Mouse (Mus musculus) stomach, embryonic 14.5 days (tissue): Measurements from ENCODE around the gene Rad1. TPM values are rescaled to one million over a fixed set of nuclear protein-coding genes. Genes with fewer than 3 reads are reported as not detected.

Source experiments
- ATAC-seq: fragments of 200-750 bp; cut with Nextera tagmentation; 2 replicates; pipeline ENCODE4 v1.8.0; 2017; ENCODE audit warnings: low read depth, moderate TSS enrichment; ENCODE audit not compliant: insufficient number of reproducible peaks, insufficient read depth, low FRiP score
- H3K27ac ChIP-seq: fragments of 300-500 bp; sonication (generic); 2 replicates; pipeline ENCODE4 v1.5.1; 2014; ENCODE audit warnings: mild to moderate bottlenecking, low read length, moderate library complexity, mixed read lengths
- H3K27me3 ChIP-seq: fragments of 300-500 bp; sonication (generic); 2 replicates; pipeline ENCODE4 v1.6.1; 2014; ENCODE audit warnings: low read length, control low read depth, mixed read lengths; ENCODE audit not compliant: control insufficient read depth, insufficient read depth
- H3K36me3 ChIP-seq: fragments of 300-500 bp; sonication (generic); 2 replicates; pipeline ENCODE4 v1.6.1; 2014; ENCODE audit warnings: mild to moderate bottlenecking, control low read depth, low read length, moderate library complexity, mixed read lengths; ENCODE audit not compliant: control insufficient read depth, insufficient read depth
- H3K4me1 ChIP-seq: fragments of 300-500 bp; sonication (generic); 2 replicates; pipeline ENCODE4 v1.6.1; 2014; ENCODE audit warnings: low read length, control low read depth, mixed read lengths; ENCODE audit not compliant: control insufficient read depth, insufficient read depth
- H3K4me2 ChIP-seq: fragments of 300-500 bp; sonication (generic); replicated peaks from 2 replicates; pipeline ENCODE4 v1.6.1; 2014; ENCODE audit warnings: low read depth, low read length, control low read depth
- H3K4me3 ChIP-seq: fragments of 300-500 bp; sonication (generic); 2 replicates; pipeline ENCODE4 v1.5.1; 2014; ENCODE audit warnings: low read depth, low read length, control low read depth
- H3K9ac ChIP-seq: fragments of 300-500 bp; sonication (generic); replicated peaks from 2 replicates; pipeline ENCODE4 v1.6.1; 2014; ENCODE audit warnings: low read depth, mild to moderate bottlenecking, control low read depth, low read length, moderate library complexity, mixed read lengths
- H3K9me3 ChIP-seq: fragments of 300-500 bp; sonication (generic); 2 replicates; pipeline ENCODE4 v1.6.1; 2016; ENCODE audit warnings: low read depth, low read length, control low read depth; ENCODE audit not compliant: control insufficient read depth
- WGBS: fragments of 180-500 bp; shearing (Covaris S2); extraction: QIAGEN DNeasy Blood & Tissue Kit; methylation state at CpG from one replicate; pipeline ENCODE4 v1.1.7; 2014; 5-methylcytosine and 5-hydroxymethylcytosine counted together
- polyA plus RNA-seq: library from polyadenylated mRNA; unstranded; fragments of >200 nt; fragmentation: Nextera tagmentation; extraction: Ambion mirVana; gene quantifications from 2 replicates; pipeline ENCODE4 v1.2.1, GENCODE M21; 2014

Gene Rad1
- 23.7 and 26.4 TPM in 2 replicates for polyA plus RNA-seq

- peak; percentile 99 for ATAC-seq
- peaks cover 3% of the 10 kb centered on the region; the same call in 1 of the 2 replicates for H3K4me1 ChIP-seq
- WGBS: under 1% methylated on average over 58 of the region's 58 CpGs
- no peaks in the 10 kb centered on the region for H3K27me3 ChIP-seq
- H3K9me3 ChIP-seq: no peaks in the 10 kb centered on the region
- peak within 1 kb of the TSS; percentile 78 for H3K4me3 ChIP-seq
- H3K36me3 ChIP-seq: peaks cover 16% of the 10 kb centered on the region
- peak within 1 kb of the TSS; percentile 69 for H3K4me2 ChIP-seq
- peak within 1 kb of the TSS; percentile 70 for H3K9ac ChIP-seq
- H3K27ac ChIP-seq: 0 out of 2 replicates have a peak within 1 kb of the TSS, but pooled peaks have one; percentile 28
These were observed at the start of gene Rad1, which contains the start of gene Brix1 for GRCm38 (mm10) chr15:10485484-10486364. Gene Rad1 (plus strand): TSS chr15:10486018. Gene Brix1 (minus strand): TSS chr15:10485947.

- no peaks in the 10 kb centered on the region for H3K4me1 ChIP-seq
- no peaks in the 10 kb centered on the region for H3K9me3 ChIP-seq
- H3K9ac ChIP-seq: no peak overlapping the region
- ATAC-seq: no peak
- no peak overlapping the region for H3K4me2 ChIP-seq
- H3K4me3 ChIP-seq: no peak overlapping the region
- 78% methylated on average over 1 of the region's 1 CpGs for WGBS
- no peak overlapping the region for H3K27ac ChIP-seq
- peaks cover 2% of the 10 kb centered on the region; the same call in 1 of the 2 replicates for H3K36me3 ChIP-seq
- no peaks in the 10 kb centered on the region for H3K27me3 ChIP-seq
These were observed 48.9 kb upstream of the Rad1 start for GRCm38 (mm10) chr15:10436893-10437292.

- ATAC-seq: no peak
- 71% methylated on average over 6 of the region's 6 CpGs for WGBS
- H3K27me3 ChIP-seq: no peaks in the 10 kb centered on the region
These were observed 45.9 kb upstream of the Rad1 start for GRCm38 (mm10) chr15:10439963-10440362.

GRCm38 (mm10) chr15:10441493-10441892, 44.3 kb upstream of the Rad1 start:
- no peak overlapping the region for H3K4me2 ChIP-seq
- H3K9me3 ChIP-seq: no peaks in the 10 kb centered on the region
- no peak for ATAC-seq
- peaks cover 8% of the 10 kb centered on the region; the same call in 1 of the 2 replicates for H3K36me3 ChIP-seq
- H3K4me1 ChIP-seq: no peaks in the 10 kb centered on the region
- no peaks in the 10 kb centered on the region for H3K27me3 ChIP-seq
- no peak overlapping the region for H3K27ac ChIP-seq
- WGBS: 88% methylated on average over 9 of the region's 9 CpGs
- H3K9ac ChIP-seq: no peak overlapping the region
- no peak overlapping the region for H3K4me3 ChIP-seq

More at GRCm38 (mm10) chr15:10439963-10440362, 45.9 kb upstream of the Rad1 start:
- no peak overlapping the region for H3K9ac ChIP-seq
- H3K4me2 ChIP-seq: no peak overlapping the region
- no peaks in the 10 kb centered on the region for H3K9me3 ChIP-seq
- H3K4me3 ChIP-seq: no peak overlapping the region
- no peak overlapping the region for H3K27ac ChIP-seq
- H3K4me1 ChIP-seq: no peaks in the 10 kb centered on the region
- H3K36me3 ChIP-seq: peaks cover 2% of the 10 kb centered on the region; the same call in 1 of the 2 replicates

GRCm38 (mm10) chr15:10442275-10442674, 43.5 kb upstream of the Rad1 start:
- Histone ChIP-seq H3K27me3 (no peaks in the 10 kb centered on the region), H3K36me3 (peaks cover 12% of the 10 kb centered on the region; the same call in 1 of the 2 replicates), H3K4me3 (no peak overlapping the region), H3K4me1 (no peaks in the 10 kb centered on the region), H3K9me3 (no peaks in the 10 kb centered on the region), H3K4me2 (no peak overlapping the region), H3K9ac (no peak overlapping the region), H3K27ac (no peak overlapping the region)
- ATAC-seq: no peak
- 80% methylated on average over 1 of the region's 1 CpGs for WGBS

- no peaks in the 10 kb centered on the region for H3K27me3 ChIP-seq
- no peak overlapping the region for H3K4me3 ChIP-seq
- WGBS: 88% methylated on average over 3 of the region's 3 CpGs
- H3K9ac ChIP-seq: no peak overlapping the region
- no peaks in the 10 kb centered on the region for H3K9me3 ChIP-seq
- no peak for ATAC-seq
- H3K36me3 ChIP-seq: peaks cover 18% of the 10 kb centered on the region
- H3K4me2 ChIP-seq: no peak overlapping the region
- no peak overlapping the region for H3K27ac ChIP-seq
- no peaks in the 10 kb centered on the region for H3K4me1 ChIP-seq
These were observed 38.7 kb upstream of the Rad1 start for GRCm38 (mm10) chr15:10447102-10447501.

GRCm38 (mm10) chr15:10460986-10461385, 24.8 kb upstream of the Rad1 start:
- Histone ChIP-seq H3K4me2 (no peak overlapping the region), H3K4me1 (no peaks in the 10 kb centered on the region), H3K9me3 (no peaks in the 10 kb centered on the region), H3K27me3 (no peaks in the 10 kb centered on the region), H3K9ac (no peak overlapping the region), H3K4me3 (no peak overlapping the region), H3K36me3 (peaks cover 18% of the 10 kb centered on the region), H3K27ac (no peak overlapping the region)
- 76% methylated on average over 12 of the region's 12 CpGs for WGBS
- ATAC-seq: no peak

GRCm38 (mm10) chr15:10463555-10463954, 22.3 kb upstream of the Rad1 start:
- no peak overlapping the region for H3K9ac ChIP-seq
- WGBS: 70% methylated on average over 5 of the region's 5 CpGs
- no peak overlapping the region for H3K4me3 ChIP-seq
- no peak overlapping the region for H3K4me2 ChIP-seq
- H3K27ac ChIP-seq: no peak overlapping the region
- no peaks in the 10 kb centered on the region for H3K9me3 ChIP-seq
- no peak for ATAC-seq
- peaks cover 15% of the 10 kb centered on the region for H3K36me3 ChIP-seq
- 0 out of 2 replicates have a peak, but pooled peaks cover 3% of the 10 kb centered on the region for H3K4me1 ChIP-seq
- no peaks in the 10 kb centered on the region for H3K27me3 ChIP-seq
